Mouse (Mus musculus) liver, embryonic 15.5 days (tissue): ENCODE results near the gene Tnfaip3. TPM values are rescaled to one million over a fixed set of nuclear protein-coding genes. Genes with fewer than 3 reads are reported as not detected.

Experiments
- ATAC-seq: fragments of 200-750 bp; cut with Nextera tagmentation; 2 replicates; pipeline ENCODE4 v1.8.0; 2017; ENCODE audit warnings: moderate number of reproducible peaks, mild to moderate bottlenecking, moderate library complexity; ENCODE audit not compliant: insufficient read depth
- H3K27ac ChIP-seq: fragments of 300-500 bp; sonication (generic); replicated peaks from 2 replicates; pipeline ENCODE4 v1.5.1; 2015; ENCODE audit warnings: mild to moderate bottlenecking, inconsistent platforms
- H3K27me3 ChIP-seq: fragments of 300-500 bp; sonication (generic); 2 replicates; pipeline ENCODE4 v1.6.1; 2015; ENCODE audit warnings: mild to moderate bottlenecking, inconsistent platforms
- H3K36me3 ChIP-seq: fragments of 300-500 bp; sonication (generic); replicated peaks from 2 replicates; pipeline ENCODE4 v1.6.1; 2015; ENCODE audit warnings: moderate library complexity, mild to moderate bottlenecking, inconsistent platforms
- H3K4me1 ChIP-seq: fragments of 300-500 bp; sonication (generic); replicated peaks from 2 replicates; pipeline ENCODE4 v1.6.1; 2015; ENCODE audit warnings: inconsistent platforms
- H3K4me2 ChIP-seq: fragments of 300-500 bp; sonication (generic); 2 replicates; pipeline ENCODE4 v1.6.1; 2015; ENCODE audit warnings: moderate library complexity, mild to moderate bottlenecking, inconsistent platforms
- H3K4me3 ChIP-seq: fragments of 300-500 bp; sonication (generic); replicated peaks from 2 replicates; pipeline ENCODE4 v1.5.1; 2015; ENCODE audit warnings: mild to moderate bottlenecking, inconsistent platforms
- H3K9ac ChIP-seq: fragments of 300-500 bp; sonication (generic); 2 replicates; pipeline ENCODE4 v1.6.1; 2015; ENCODE audit warnings: moderate library complexity, mild to moderate bottlenecking, inconsistent platforms
- H3K9me3 ChIP-seq: fragments of 300-500 bp; sonication (generic); replicated peaks from 2 replicates; pipeline ENCODE4 v1.6.1; 2016; ENCODE audit warnings: inconsistent platforms
- WGBS: fragments of 180-500 bp; shearing (Covaris S2); methylation state at CpG from one replicate; pipeline ENCODE4 v1.1.7; 2015; ENCODE audit warnings: mixed read lengths; ENCODE audit not compliant: insufficient replicate concordance; 5-methylcytosine and 5-hydroxymethylcytosine counted together
- polyA plus RNA-seq: library from polyadenylated mRNA; unstranded; fragments of >200 nt; fragmentation: Nextera tagmentation; extraction: Ambion mirVana; gene quantifications from 2 replicates; pipeline ENCODE4 v1.2.1, GENCODE M21; 2015

Gene Tnfaip3
- 1.3 and 1.5 TPM in 2 replicates for polyA plus RNA-seq

GRCm38 (mm10) chr10:19015257-19015862 is at the start of gene Tnfaip3:
Tnfaip3 (minus strand) TSS chr10:19015657.
- Histone ChIP-seq H3K4me2 (peak within 1 kb of the TSS; percentile 88), H3K9me3 (no peaks in the 10 kb centered on the region), H3K9ac (peak within 1 kb of the TSS; percentile 66), H3K4me1 (peaks cover 25% of the 10 kb centered on the region), H3K36me3 (no peaks in the 10 kb centered on the region), H3K27ac (peak within 1 kb of the TSS; percentile 73), H3K27me3 (no peaks in the 10 kb centered on the region; the same call in 1 of the 2 replicates), H3K4me3 (peak within 1 kb of the TSS; percentile 69)
- under 1% methylated on average over 38 of the region's 38 CpGs for WGBS
- peak; percentile 83 for ATAC-seq

GRCm38 (mm10) chr10:19064651-19065601 is 49.5 kb upstream of the Tnfaip3 start:
- H3K4me1 ChIP-seq: peaks cover 30% of the 10 kb centered on the region
- no peak overlapping the region for H3K27ac ChIP-seq
- H3K4me3 ChIP-seq: no peak overlapping the region
- no peak overlapping the region for H3K9ac ChIP-seq
- 20% methylated on average over 6 of the region's 6 CpGs for WGBS
- H3K36me3 ChIP-seq: no peaks in the 10 kb centered on the region
- no peaks in the 10 kb centered on the region for H3K27me3 ChIP-seq
- H3K9me3 ChIP-seq: no peaks in the 10 kb centered on the region
- H3K4me2 ChIP-seq: no peak overlapping the region
- peak; percentile 52; the same call in 1 of the 2 replicates for ATAC-seq

- 43% methylated on average over 1 of the region's 1 CpGs for WGBS
- no peak overlapping the region for H3K4me3 ChIP-seq
- no peak overlapping the region for H3K9ac ChIP-seq
- no peaks in the 10 kb centered on the region for H3K27me3 ChIP-seq
- no peak overlapping the region for H3K4me2 ChIP-seq
- no peak overlapping the region for H3K27ac ChIP-seq
- H3K9me3 ChIP-seq: no peaks in the 10 kb centered on the region
- H3K4me1 ChIP-seq: peaks cover 30% of the 10 kb centered on the region
- no peaks in the 10 kb centered on the region for H3K36me3 ChIP-seq
- ATAC-seq: no peak
Observed at GRCm38 (mm10) chr10:19063670-19064069, 48.2 kb upstream of the Tnfaip3 start.

GRCm38 (mm10) chr10:19063208-19063607 is 47.8 kb upstream of the Tnfaip3 start:
- no peak for ATAC-seq
- Histone ChIP-seq H3K27me3 (no peaks in the 10 kb centered on the region), H3K9ac (no peak overlapping the region), H3K4me3 (no peak overlapping the region), H3K27ac (peak overlapping the region; percentile 69), H3K9me3 (no peaks in the 10 kb centered on the region), H3K4me1 (peaks cover 30% of the 10 kb centered on the region), H3K4me2 (no peak overlapping the region; the same call in 1 of the 2 replicates), H3K36me3 (no peaks in the 10 kb centered on the region)
- 49% methylated on average over 4 of the region's 4 CpGs for WGBS

- Histone ChIP-seq H3K9ac (no peak overlapping the region), H3K4me3 (peak overlapping the region; percentile 6; the same call in 1 of the 2 replicates), H3K27ac (peak overlapping the region; percentile 69), H3K4me2 (peak overlapping the region; percentile 39), H3K27me3 (no peaks in the 10 kb centered on the region), H3K9me3 (no peaks in the 10 kb centered on the region), H3K4me1 (peaks cover 30% of the 10 kb centered on the region), H3K36me3 (no peaks in the 10 kb centered on the region)
- peak; percentile 55 for ATAC-seq
- 13% methylated on average over 15 of the region's 15 CpGs for WGBS
Observed at GRCm38 (mm10) chr10:19062098-19062905, 46.8 kb upstream of the Tnfaip3 start.

- Histone ChIP-seq H3K9ac (no peak overlapping the region), H3K36me3 (no peaks in the 10 kb centered on the region), H3K27ac (0 out of 2 replicates have a peak overlapping the region, but pooled peaks have one; percentile 24), H3K4me3 (no peak overlapping the region), H3K27me3 (no peaks in the 10 kb centered on the region), H3K4me2 (no peak overlapping the region), H3K9me3 (no peaks in the 10 kb centered on the region), H3K4me1 (peaks cover 27% of the 10 kb centered on the region)
- no peak for ATAC-seq
- whole genome bisulfite sequencing: 68% methylated on average over 3 of the region's 3 CpGs
Observed at GRCm38 (mm10) chr10:19061201-19061600, 45.7 kb upstream of the Tnfaip3 start.

GRCm38 (mm10) chr10:19053524-19053923 is 38.1 kb upstream of the Tnfaip3 start:
- Histone ChIP-seq H3K36me3 (no peaks in the 10 kb centered on the region), H3K27me3 (no peaks in the 10 kb centered on the region), H3K27ac (no peak overlapping the region), H3K4me1 (no peaks in the 10 kb centered on the region), H3K4me3 (no peak overlapping the region), H3K9me3 (no peaks in the 10 kb centered on the region), H3K9ac (no peak overlapping the region), H3K4me2 (no peak overlapping the region)
- WGBS: 61% methylated on average over 1 of the region's 1 CpGs
- no peak for ATAC-seq

- 37% methylated on average over 2 of the region's 2 CpGs for WGBS
- ATAC-seq: no peak
- H3K9ac ChIP-seq: no peak overlapping the region
Observed at GRCm38 (mm10) chr10:19045986-19046385, 30.5 kb upstream of the Tnfaip3 start.

GRCm38 (mm10) chr10:19044765-19045516 is 29.5 kb upstream of the Tnfaip3 start:
- H3K4me3 ChIP-seq: no peak overlapping the region
- no peak for ATAC-seq

More at GRCm38 (mm10) chr10:19045986-19046385, 30.5 kb upstream of the Tnfaip3 start:
- no peaks in the 10 kb centered on the region for H3K4me1 ChIP-seq
- no peaks in the 10 kb centered on the region for H3K36me3 ChIP-seq
- no peak overlapping the region for H3K4me2 ChIP-seq
- H3K27ac ChIP-seq: no peak overlapping the region
- H3K4me3 ChIP-seq: no peak overlapping the region
- H3K9me3 ChIP-seq: no peaks in the 10 kb centered on the region
- no peaks in the 10 kb centered on the region for H3K27me3 ChIP-seq

GRCm38 (mm10) chr10:19043529-19044262 is 28.2 kb upstream of the Tnfaip3 start:
- WGBS: 22% methylated on average over 4 of the region's 4 CpGs
- ATAC-seq: no peak
- Histone ChIP-seq H3K27ac (no peak overlapping the region), H3K4me1 (no peaks in the 10 kb centered on the region), H3K9ac (no peak overlapping the region), H3K9me3 (no peaks in the 10 kb centered on the region), H3K4me2 (no peak overlapping the region), H3K36me3 (no peaks in the 10 kb centered on the region), H3K4me3 (no peak overlapping the region), H3K27me3 (no peaks in the 10 kb centered on the region)

More at GRCm38 (mm10) chr10:19044765-19045516, 29.5 kb upstream of the Tnfaip3 start:
- H3K9ac ChIP-seq: no peak overlapping the region
- H3K4me1 ChIP-seq: no peaks in the 10 kb centered on the region
- H3K4me2 ChIP-seq: no peak overlapping the region
- no peaks in the 10 kb centered on the region for H3K27me3 ChIP-seq
- 56% methylated on average over 9 of the region's 9 CpGs for WGBS
- no peaks in the 10 kb centered on the region for H3K9me3 ChIP-seq
- no peak overlapping the region for H3K27ac ChIP-seq
- H3K36me3 ChIP-seq: no peaks in the 10 kb centered on the region
